Mouse (Mus musculus) Patski (cell line): ENCODE measurements around the gene Timm23. TPM values are rescaled to one million over a fixed set of nuclear protein-coding genes. Genes with fewer than 3 reads are reported as not detected.
"Not testable (repeated sequence)": the region's sequence is repeated elsewhere in the genome, so short reads cannot be mapped to it uniquely, and the experiment has no call there.

Source experiments
- ATAC-seq: fragments of 100-300 bp; one replicate; pipeline ENCODE4 v1.8.0; 2021
- CTCF ChIA-PET: fragments of 350-600 bp; sonication (Branson Sonifier 250); formaldehyde crosslinking; loops from one replicate; lab custom pipeline; 2022; ENCODE audit warnings: inconsistent platforms; lab: Charles Lee
- POLR2A ChIA-PET: fragments of 350-600 bp; sonication (Branson Sonifier 250); formaldehyde crosslinking; loops from one replicate; lab custom pipeline; 2022; ENCODE audit warnings: antibody characterized with exemption, inconsistent platforms; lab: Charles Lee
- DNase-seq: peaks from one replicate; pipeline ENCODE4 v3.0.0-alpha.2; 2011; ENCODE audit warnings: low read depth, low spot score
- H3K27me3 ChIP-seq: fragments of 371-371 bp; one replicate; pipeline ENCODE4 v1.5.1; 2021
- CTCF ChIP-seq: fragments of 100-300 bp; IDR thresholded peaks from one replicate; pipeline ENCODE4 v1.5.1; 2021
- in situ Hi-C: fragments of 300-500 bp; cut with MboI; formaldehyde crosslinking; loops from 3 replicates; pipeline ENCODE4 v1.11.1; 2018; ENCODE audit warnings: low pct_unique_long_range_greater_than_20kb, mixed read lengths
- polyA plus RNA-seq: library from polyadenylated mRNA; unstranded; gene quantifications from one replicate; pipeline ENCODE4 v1.2.3, GENCODE M21; 2021

Gene Timm23
- polyA plus RNA-seq, 1 experiment from 2014 or later, result 151 TPM

GRCm38 (mm10) chr14:32140359-32140965 is 61.2 kb downstream of the Timm23 start:
- no peak for ATAC-seq

DNA sequence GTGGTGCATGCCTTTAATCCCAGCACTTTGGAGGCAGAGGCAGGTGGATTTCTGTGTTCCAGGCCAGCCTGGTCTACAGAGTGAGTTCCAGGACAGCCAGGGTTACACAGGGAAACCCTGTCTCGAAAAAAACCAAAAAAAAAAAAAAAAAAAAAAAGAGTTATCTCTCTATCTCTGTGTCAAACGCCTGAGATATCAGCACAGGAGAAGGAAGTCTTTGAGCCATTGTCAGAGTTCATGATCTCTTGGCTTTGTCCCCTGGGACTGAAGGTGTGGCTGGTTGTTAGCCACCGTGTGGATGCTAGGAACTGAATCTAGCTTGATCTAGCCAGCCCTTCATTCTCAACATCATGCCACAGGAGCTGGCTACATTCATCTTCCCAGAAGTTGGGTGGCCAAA is 65.2 kb downstream of the Timm23 start:
- DNase-seq, ATAC-seq, POLR2A ChIA-PET, in situ Hi-C loops, CTCF ChIA-PET: not testable (repeated sequence)
- peaks cover 27% of the 10 kb centered on the region for H3K27me3 ChIP-seq

More at GRCm38 (mm10) chr14:32140359-32140965, 61.2 kb downstream of the Timm23 start:
- ChIA-PET CTCF (interaction anchor here (1.0 to 1.4 kb wide), 2 partner anchors 8 to 9 kb away, joined by 3 read pairs; no protein-coding TSS in a partner anchor), POLR2A (no interaction called here)
- peaks cover 8% of the 10 kb centered on the region for H3K27me3 ChIP-seq
- no peak for DNase-seq
- in situ Hi-C loops, result no loop called here
- TF ChIP-seq CTCF, result no peak

GRCm38 (mm10) chr14:32134293-32134692 is 67.4 kb downstream of the Timm23 start:
- in situ Hi-C loops, result no loop called here
- peaks cover 35% of the 10 kb centered on the region for H3K27me3 ChIP-seq
- DNase-seq (no peak), ATAC-seq (no peak)
- CTCF ChIA-PET, result interaction anchor here (1.3 to 1.4 kb wide), 2 partner anchors 14 to 30 kb away, joined by 4 read pairs; no protein-coding TSS in a partner anchor
- POLR2A ChIA-PET, result no interaction called here
- TF ChIP-seq CTCF, result no peak

DNA sequence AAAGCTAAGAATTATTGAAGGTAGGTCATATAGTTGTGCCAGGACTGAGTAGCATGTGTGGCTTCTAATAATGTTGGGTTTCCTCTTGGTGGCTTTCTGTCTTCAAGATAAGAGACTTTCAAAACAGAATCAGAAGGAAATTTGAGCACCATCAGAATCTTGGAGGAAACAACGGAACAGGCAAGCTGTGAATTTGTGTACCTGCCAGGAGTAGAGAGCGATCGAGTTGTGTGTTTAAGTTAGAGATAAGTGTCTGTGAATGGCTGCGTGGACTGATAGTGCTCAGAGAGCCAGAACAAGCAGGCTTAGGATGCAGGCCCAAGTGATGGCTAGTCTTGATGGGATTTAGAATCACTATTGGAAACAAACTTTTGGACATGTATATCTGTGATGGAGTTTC is 69.9 kb downstream of the Timm23 start:
- in situ Hi-C loops, result no loop called here
- CTCF ChIA-PET, result interaction anchor here (1.3 to 1.4 kb wide), 2 partner anchors 9 to 61 kb away, joined by 3 to 5 read pairs; no protein-coding TSS in a partner anchor
- TF ChIP-seq CTCF, result no peak

More for the DNA sequence above, 69.9 kb downstream of the Timm23 start:
- no peak for DNase-seq
- POLR2A ChIA-PET, result no interaction called here
- H3K27me3 ChIP-seq, result peaks cover 39% of the 10 kb centered on the region
- ATAC-seq, result no peak

Other genes with a start within 250 kb of the Timm23 start
- 0.14 TPM for gene Galnt15, start 172.9 kb downstream of the Timm23 start, polyA plus RNA-seq
- gene Oxnad1, start 116.5 kb downstream of the Timm23 start, polyA plus RNA-seq, result 57.1 TPM
- 50.1 TPM for gene Dph3, start 116.2 kb downstream of the Timm23 start, polyA plus RNA-seq
- gene Msmb, start 59.9 kb downstream of the Timm23 start, polyA plus RNA-seq, result not detected
- gene Ncoa4, start 42.0 kb downstream of the Timm23 start, polyA plus RNA-seq, result 65.0 TPM
- 27.8 TPM for gene Parg, start 51 bp upstream of the Timm23 start, polyA plus RNA-seq
- 20.6 TPM for gene Ogdhl, start 120.1 kb upstream of the Timm23 start, polyA plus RNA-seq
- not detected for gene 1700024G13Rik, start 186.5 kb upstream of the Timm23 start, polyA plus RNA-seq